Mouse (Mus musculus): ENCODE measurements around the gene Ypel5. TPM values are rescaled to one million over a fixed set of nuclear protein-coding genes. Genes with fewer than 3 reads are reported as not detected.
A peak's percentile ranks its signal among the peaks of the same experiment; 100 is the strongest.

Ypel5 gene
- 63.8 and 64.8 TPM in 2 replicates for polyA plus RNA-seq (2014; fragmentation: Nextera tagmentation; extraction: Ambion mirVana)

DNA sequence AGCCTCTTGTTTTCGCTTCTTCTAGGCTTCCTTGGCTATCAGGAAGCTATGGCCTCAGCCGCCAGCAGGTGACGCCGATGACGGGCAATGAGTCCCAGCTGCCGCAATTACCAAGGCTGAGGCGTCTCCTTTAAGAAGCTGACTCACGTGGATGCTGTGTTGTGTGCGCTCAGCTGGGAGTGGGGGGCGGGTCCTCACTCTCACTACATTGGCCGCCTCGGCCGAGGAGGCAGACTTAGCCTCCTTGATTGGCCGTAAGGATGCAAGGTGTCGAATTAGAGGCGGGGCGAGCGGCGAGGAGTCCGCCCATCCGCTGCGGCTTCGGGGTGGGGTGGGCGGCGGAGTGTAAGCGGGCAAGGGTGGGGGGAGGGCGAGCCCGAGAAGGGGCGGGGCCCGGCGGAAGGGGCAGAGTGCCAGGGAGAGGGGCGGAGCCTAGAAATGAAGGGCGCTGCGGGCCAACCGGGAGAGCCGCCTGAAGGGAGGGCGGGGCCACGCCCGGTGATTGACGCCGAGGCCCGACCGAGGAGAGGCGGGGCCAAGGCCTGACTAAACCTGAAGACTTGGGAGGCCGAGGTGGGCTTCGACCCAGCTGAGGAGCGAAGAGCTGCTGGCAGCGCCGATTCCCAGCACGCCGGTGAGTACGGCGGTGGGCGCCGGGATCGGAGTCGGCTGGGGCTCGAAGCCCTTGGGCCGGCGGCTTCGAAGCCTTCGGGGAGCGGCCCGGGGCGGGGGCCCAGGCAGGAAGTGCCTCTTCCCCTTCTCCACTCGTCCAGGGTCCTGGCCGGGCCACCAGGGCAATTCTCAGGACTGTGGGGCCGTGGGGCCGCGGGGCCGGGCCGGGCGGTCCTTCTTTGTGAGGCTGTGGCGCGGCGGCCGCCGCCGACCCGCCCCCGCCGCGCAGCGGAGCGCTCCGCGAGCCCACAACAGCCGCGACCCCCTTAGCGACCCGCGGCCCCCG is at the start of gene Ypel5:
TSS of gene Ypel5 (plus strand) at position 296 of the 958 bp plus-strand sequence.
- 1% methylated on average over 60 of the region's 93 CpGs for WGBS
- ATAC-seq (ENCODE audit: insufficient read depth, low FRiP score, low TSS enrichment), result peak; percentile 98
- no peaks in the 10 kb centered on the region for H3K9me3 ChIP-seq (ENCODE audit: control insufficient read depth, low read length)

DNA sequence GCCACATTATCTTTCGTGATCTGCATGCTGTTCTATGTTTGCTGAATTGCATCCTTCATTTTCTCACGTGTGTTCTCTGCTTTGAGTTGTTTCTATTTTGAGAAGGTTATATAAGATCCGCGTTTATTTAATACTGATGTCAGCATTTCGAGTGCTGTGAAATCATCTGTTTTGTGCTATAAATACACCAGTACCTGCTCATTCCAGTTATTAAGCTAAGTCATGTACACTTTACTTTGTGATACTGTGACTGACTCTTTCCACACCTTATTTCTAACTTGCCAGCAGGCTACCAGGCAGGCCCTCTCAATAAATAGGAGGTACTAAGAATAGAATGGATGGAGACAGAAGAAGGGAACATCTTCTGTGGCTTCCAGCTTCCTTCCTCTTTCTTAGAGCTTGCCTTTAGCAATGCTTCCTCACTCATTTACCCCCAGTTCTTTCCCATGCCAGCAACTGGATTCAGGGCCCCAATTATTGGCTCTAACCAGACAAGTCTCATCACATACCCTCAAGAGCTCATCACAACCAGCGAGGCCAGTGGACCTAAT is 48.3 kb upstream of the Ypel5 start:
- H3K4me3 ChIP-seq (ENCODE audit: low read depth, low read length), result no peak overlapping the region
- no peaks in the 10 kb centered on the region for H3K9me3 ChIP-seq (ENCODE audit: control insufficient read depth, low read length)
- no peak overlapping the region for H3K9ac ChIP-seq (ENCODE audit: low read length)
- H3K36me3 ChIP-seq (ENCODE audit: control insufficient read depth, insufficient read depth, low read length), result no peaks in the 10 kb centered on the region
- no peak for DNase-seq (ENCODE audit: low spot score)
- H3K27me3 ChIP-seq (ENCODE audit: control insufficient read depth, insufficient read depth, low read length), result no peaks in the 10 kb centered on the region
- ATAC-seq (ENCODE audit: insufficient read depth, low FRiP score, low TSS enrichment), result no peak
- no peak overlapping the region for H3K27ac ChIP-seq (ENCODE audit: low read depth, low read length)
- no peaks in the 10 kb centered on the region for H3K4me1 ChIP-seq (ENCODE audit: control insufficient read depth, insufficient read depth, low read length)
- WGBS, result 87% methylated on average over 6 of the region's 6 CpGs
- H3K4me2 ChIP-seq (ENCODE audit: low read depth), result no peak overlapping the region

More for the DNA sequence above, at the start of gene Ypel5:
- peak within 1 kb of the TSS; percentile 92 for H3K9ac ChIP-seq (ENCODE audit: low read length)
- peak; percentile 99 for DNase-seq (ENCODE audit: low spot score)
- H3K4me3 ChIP-seq (ENCODE audit: low read depth, low read length), result peak within 1 kb of the TSS; percentile 92
- H3K4me2 ChIP-seq (ENCODE audit: low read depth), result peak within 1 kb of the TSS; percentile 68
- H3K27me3 ChIP-seq (ENCODE audit: control insufficient read depth, insufficient read depth, low read length), result no peaks in the 10 kb centered on the region
- H3K36me3 ChIP-seq (ENCODE audit: control insufficient read depth, insufficient read depth, low read length), result no peaks in the 10 kb centered on the region
- H3K27ac ChIP-seq (ENCODE audit: low read depth, low read length), result peak within 1 kb of the TSS; percentile 94
- 0 out of 2 replicates have a peak, but pooled peaks cover 2% of the 10 kb centered on the region for H3K4me1 ChIP-seq (ENCODE audit: control insufficient read depth, insufficient read depth, low read length)

- H3K27ac ChIP-seq (ENCODE audit: low read depth, low read length), result no peak overlapping the region
- H3K36me3 ChIP-seq (ENCODE audit: control insufficient read depth, insufficient read depth, low read length), result no peaks in the 10 kb centered on the region
- WGBS, result 88% methylated on average over 4 of the region's 4 CpGs
- no peak overlapping the region for H3K4me3 ChIP-seq (ENCODE audit: low read depth, low read length)
- H3K9me3 ChIP-seq (ENCODE audit: control insufficient read depth, low read length), result no peaks in the 10 kb centered on the region
- H3K4me2 ChIP-seq (ENCODE audit: low read depth), result no peak overlapping the region
- ATAC-seq (ENCODE audit: insufficient read depth, low FRiP score, low TSS enrichment) (no peak), DNase-seq (ENCODE audit: low spot score) (no peak)
- no peaks in the 10 kb centered on the region for H3K4me1 ChIP-seq (ENCODE audit: control insufficient read depth, insufficient read depth, low read length)
- no peaks in the 10 kb centered on the region for H3K27me3 ChIP-seq (ENCODE audit: control insufficient read depth, insufficient read depth, low read length)
- no peak overlapping the region for H3K9ac ChIP-seq (ENCODE audit: low read length)
Measured at GRCm38 (mm10) chr17:72793278-72793677, 43.0 kb upstream of the Ypel5 start.

DNA sequence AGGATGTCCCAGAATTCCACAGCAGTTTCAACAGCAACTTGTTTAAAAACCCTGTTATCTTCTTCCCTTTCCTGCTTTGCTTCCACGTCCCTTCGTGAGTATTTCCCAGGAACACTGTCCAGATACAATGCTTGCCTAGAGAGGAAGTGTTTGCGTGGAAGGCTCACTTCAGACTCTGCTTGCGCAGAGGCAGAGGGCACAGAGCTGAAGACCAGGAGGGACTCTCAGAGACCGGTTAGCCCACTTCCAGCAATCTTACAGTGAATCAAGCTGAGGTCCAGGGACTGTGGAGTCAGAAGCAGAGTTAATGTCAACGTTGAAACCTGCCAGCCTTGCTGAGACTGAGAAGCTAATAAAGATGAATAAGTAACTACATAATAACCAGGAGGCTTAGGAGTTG is 41.6 kb upstream of the Ypel5 start:
- 77% methylated on average over 6 of the region's 6 CpGs for WGBS
- Histone ChIP-seq H3K27ac (ENCODE audit: low read depth, low read length) (no peak overlapping the region), H3K27me3 (ENCODE audit: control insufficient read depth, insufficient read depth, low read length) (no peaks in the 10 kb centered on the region), H3K9ac (ENCODE audit: low read length) (no peak overlapping the region), H3K4me1 (ENCODE audit: control insufficient read depth, insufficient read depth, low read length) (no peaks in the 10 kb centered on the region), H3K4me2 (ENCODE audit: low read depth) (no peak overlapping the region), H3K36me3 (ENCODE audit: control insufficient read depth, insufficient read depth, low read length) (no peaks in the 10 kb centered on the region), H3K9me3 (ENCODE audit: control insufficient read depth, low read length) (no peaks in the 10 kb centered on the region), H3K4me3 (ENCODE audit: low read depth, low read length) (no peak overlapping the region)
- ATAC-seq (ENCODE audit: insufficient read depth, low FRiP score, low TSS enrichment) (no peak), DNase-seq (ENCODE audit: low spot score) (no peak)

DNA sequence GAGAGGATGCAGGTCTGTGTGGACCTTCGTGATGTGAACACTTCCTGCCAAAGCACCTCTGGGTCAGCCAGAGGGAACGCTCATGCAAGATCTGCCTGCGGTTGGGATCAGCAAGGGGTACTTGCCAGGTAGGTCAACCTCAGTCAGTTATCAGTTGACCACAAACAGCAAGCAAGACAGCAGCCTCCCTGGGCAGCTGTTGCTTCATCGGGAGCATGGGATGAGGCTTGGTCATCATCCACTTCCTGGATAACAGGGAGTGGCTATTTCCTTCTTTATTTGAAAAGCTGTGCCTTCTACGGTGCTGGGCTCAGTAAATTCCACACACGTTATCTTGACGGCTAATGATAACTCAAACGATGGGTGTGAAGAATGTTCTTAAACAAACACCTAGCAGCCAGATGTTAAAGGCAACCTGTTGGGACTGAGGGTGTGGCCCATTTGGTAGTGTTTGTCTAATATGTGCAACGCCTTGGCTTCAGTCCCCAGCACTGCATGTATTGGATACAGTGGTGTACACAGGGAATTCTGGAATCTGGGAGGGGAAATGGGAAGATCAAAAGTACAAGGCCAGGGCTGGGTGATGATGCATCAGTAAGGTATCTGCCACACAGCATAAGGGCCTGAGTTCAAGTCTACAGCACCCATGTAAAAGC is 40.7 kb upstream of the Ypel5 start:
- no peaks in the 10 kb centered on the region for H3K36me3 ChIP-seq (ENCODE audit: control insufficient read depth, insufficient read depth, low read length)
- no peak overlapping the region for H3K27ac ChIP-seq (ENCODE audit: low read depth, low read length)
- WGBS, result 80% methylated on average over 9 of the region's 9 CpGs
- no peaks in the 10 kb centered on the region for H3K27me3 ChIP-seq (ENCODE audit: control insufficient read depth, insufficient read depth, low read length)
- H3K4me1 ChIP-seq (ENCODE audit: control insufficient read depth, insufficient read depth, low read length), result no peaks in the 10 kb centered on the region
- no peak for ATAC-seq (ENCODE audit: insufficient read depth, low FRiP score, low TSS enrichment)
- H3K9me3 ChIP-seq (ENCODE audit: control insufficient read depth, low read length), result no peaks in the 10 kb centered on the region
- no peak overlapping the region for H3K4me3 ChIP-seq (ENCODE audit: low read depth, low read length)
- DNase-seq (ENCODE audit: low spot score), result no peak
- H3K4me2 ChIP-seq (ENCODE audit: low read depth), result no peak overlapping the region
- H3K9ac ChIP-seq (ENCODE audit: low read length), result no peak overlapping the region

DNA sequence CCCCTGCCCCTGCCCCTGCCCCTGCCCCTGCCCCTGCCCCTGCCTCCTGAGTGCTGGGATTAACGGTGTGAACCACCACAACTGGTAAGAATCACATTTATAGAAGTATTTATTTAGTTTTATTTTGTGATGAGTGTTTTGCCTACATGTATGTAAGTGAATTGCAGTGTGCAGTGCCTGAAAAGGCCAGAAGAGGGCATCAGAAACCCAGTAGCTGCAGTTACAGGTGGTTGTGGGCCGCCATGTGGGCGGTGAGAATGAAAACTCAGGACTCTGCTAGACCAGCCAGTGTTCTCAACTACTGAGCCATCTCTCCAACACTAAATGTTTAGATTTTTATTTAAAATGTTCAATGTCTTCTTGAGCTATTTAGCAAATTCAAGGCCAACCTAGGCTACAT is 39.7 kb upstream of the Ypel5 start:
- 78% methylated on average over 3 of the region's 3 CpGs for WGBS
- no peaks in the 10 kb centered on the region for H3K36me3 ChIP-seq (ENCODE audit: control insufficient read depth, insufficient read depth, low read length)
- no peak overlapping the region for H3K4me3 ChIP-seq (ENCODE audit: low read depth, low read length)
- no peak overlapping the region for H3K27ac ChIP-seq (ENCODE audit: low read depth, low read length)
- no peaks in the 10 kb centered on the region for H3K4me1 ChIP-seq (ENCODE audit: control insufficient read depth, insufficient read depth, low read length)
- H3K9me3 ChIP-seq (ENCODE audit: control insufficient read depth, low read length), result no peaks in the 10 kb centered on the region
- no peaks in the 10 kb centered on the region for H3K27me3 ChIP-seq (ENCODE audit: control insufficient read depth, insufficient read depth, low read length)
- DNase-seq (ENCODE audit: low spot score) (no peak), ATAC-seq (ENCODE audit: insufficient read depth, low FRiP score, low TSS enrichment) (no peak)
- H3K4me2 ChIP-seq (ENCODE audit: low read depth), result no peak overlapping the region
- H3K9ac ChIP-seq (ENCODE audit: low read length), result no peak overlapping the region

- H3K9me3 ChIP-seq (ENCODE audit: control insufficient read depth, low read length), result no peaks in the 10 kb centered on the region
- 37% methylated on average over 2 of the region's 2 CpGs for WGBS
- no peak overlapping the region for H3K27ac ChIP-seq (ENCODE audit: low read depth, low read length)
- peak; percentile 47 for DNase-seq (ENCODE audit: low spot score)
- H3K4me3 ChIP-seq (ENCODE audit: low read depth, low read length), result no peak overlapping the region
- no peaks in the 10 kb centered on the region for H3K36me3 ChIP-seq (ENCODE audit: control insufficient read depth, insufficient read depth, low read length)
- no peaks in the 10 kb centered on the region for H3K27me3 ChIP-seq (ENCODE audit: control insufficient read depth, insufficient read depth, low read length)
- H3K9ac ChIP-seq (ENCODE audit: low read length), result no peak overlapping the region
- no peak for ATAC-seq (ENCODE audit: insufficient read depth, low FRiP score, low TSS enrichment)
- no peaks in the 10 kb centered on the region for H3K4me1 ChIP-seq (ENCODE audit: control insufficient read depth, insufficient read depth, low read length)
- no peak overlapping the region for H3K4me2 ChIP-seq (ENCODE audit: low read depth)
Measured at GRCm38 (mm10) chr17:72797867-72798266, 38.4 kb upstream of the Ypel5 start.

- ATAC-seq (ENCODE audit: insufficient read depth, low FRiP score, low TSS enrichment), result no peak
- 55% methylated on average over 7 of the region's 7 CpGs for WGBS
Measured at GRCm38 (mm10) chr17:72809942-72810654, 26.2 kb upstream of the Ypel5 start.

More at GRCm38 (mm10) chr17:72809942-72810654, 26.2 kb upstream of the Ypel5 start:
- H3K9ac ChIP-seq (ENCODE audit: low read length), result no peak overlapping the region
- no peaks in the 10 kb centered on the region for H3K4me1 ChIP-seq (ENCODE audit: control insufficient read depth, insufficient read depth, low read length)
- no peaks in the 10 kb centered on the region for H3K36me3 ChIP-seq (ENCODE audit: control insufficient read depth, insufficient read depth, low read length)
- no peak for DNase-seq (ENCODE audit: low spot score)
- H3K9me3 ChIP-seq (ENCODE audit: control insufficient read depth, low read length), result no peaks in the 10 kb centered on the region
- no peak overlapping the region for H3K4me2 ChIP-seq (ENCODE audit: low read depth)
- H3K27me3 ChIP-seq (ENCODE audit: control insufficient read depth, insufficient read depth, low read length), result no peaks in the 10 kb centered on the region
- no peak overlapping the region for H3K27ac ChIP-seq (ENCODE audit: low read depth, low read length)
- H3K4me3 ChIP-seq (ENCODE audit: low read depth, low read length), result no peak overlapping the region

Data from neural tube, embryonic 11.5 days (tissue).